Mouse (Mus musculus) midbrain, embryonic 15.5 days (tissue): ENCODE results near the gene Adcy7. TPM values are rescaled to one million over a fixed set of nuclear protein-coding genes. Genes with fewer than 3 reads are reported as not detected.

Source experiments
- ATAC-seq: fragments of 200-750 bp; cut with Nextera tagmentation; replicated peaks from 2 replicates; pipeline ENCODE4 v1.8.0; 2017; ENCODE audit warnings: moderate TSS enrichment
- H3K27ac ChIP-seq: fragments of 300-500 bp; sonication (generic); 2 replicates; pipeline ENCODE4 v1.5.1; 2015; ENCODE audit warnings: mild to moderate bottlenecking, inconsistent platforms
- H3K27me3 ChIP-seq: fragments of 300-500 bp; sonication (generic); replicated peaks from 2 replicates; pipeline ENCODE4 v1.6.1; 2015; ENCODE audit warnings: inconsistent platforms
- H3K36me3 ChIP-seq: fragments of 300-500 bp; sonication (generic); replicated peaks from 2 replicates; pipeline ENCODE4 v1.6.1; 2015; ENCODE audit warnings: inconsistent platforms
- H3K4me1 ChIP-seq: fragments of 300-500 bp; sonication (generic); 2 replicates; pipeline ENCODE4 v1.6.1; 2015; ENCODE audit warnings: inconsistent platforms
- H3K4me2 ChIP-seq: fragments of 300-500 bp; sonication (generic); 2 replicates; pipeline ENCODE4 v1.6.1; 2015; ENCODE audit warnings: inconsistent platforms, mild to moderate bottlenecking, moderate library complexity
- H3K4me3 ChIP-seq: fragments of 300-500 bp; sonication (generic); 2 replicates; pipeline ENCODE4 v1.5.1; 2015; ENCODE audit warnings: mild to moderate bottlenecking, inconsistent platforms
- H3K9ac ChIP-seq: fragments of 300-500 bp; sonication (generic); 2 replicates; pipeline ENCODE4 v1.6.1; 2015; ENCODE audit warnings: mild to moderate bottlenecking, inconsistent platforms
- H3K9me3 ChIP-seq: fragments of 300-500 bp; sonication (generic); 2 replicates; pipeline ENCODE4 v1.6.1; 2016; ENCODE audit warnings: inconsistent platforms
- WGBS: fragments of 180-500 bp; shearing (Covaris S2); methylation state at CpG from one replicate; pipeline ENCODE4 v1.1.7; 2015; ENCODE audit warnings: mixed read lengths; 5-methylcytosine and 5-hydroxymethylcytosine counted together
- polyA plus RNA-seq: library from polyadenylated mRNA; unstranded; fragments of >200 nt; fragmentation: Nextera tagmentation; extraction: Ambion mirVana; gene quantifications from 2 replicates; pipeline ENCODE4 v1.2.1, GENCODE M21; 2015

Gene Adcy7
- polyA plus RNA-seq, 1 experiment from 2014 or later = 4.3 TPM

- no peaks in the 10 kb centered on the region for H3K27me3 ChIP-seq
- no peak overlapping the region for H3K27ac ChIP-seq
- H3K9ac ChIP-seq = no peak overlapping the region
- peaks cover 18% of the 10 kb centered on the region for H3K36me3 ChIP-seq
- no peaks in the 10 kb centered on the region for H3K9me3 ChIP-seq
- no peak overlapping the region for H3K4me2 ChIP-seq
- no peak for ATAC-seq
- 97% methylated on average over 12 of the region's 12 CpGs for WGBS
- no peak overlapping the region for H3K4me3 ChIP-seq
- H3K4me1 ChIP-seq = no peaks in the 10 kb centered on the region
These were observed 54.1 kb downstream of the Adcy7 start for GRCm38 (mm10) chr8:88326328-88326727.

GRCm38 (mm10) chr8:88328689-88329088 lies 56.5 kb downstream of the Adcy7 start:
- no peaks in the 10 kb centered on the region for H3K27me3 ChIP-seq
- H3K9ac ChIP-seq = no peak overlapping the region
- H3K27ac ChIP-seq = no peak overlapping the region
- WGBS = 73% methylated on average over 6 of the region's 6 CpGs
- no peaks in the 10 kb centered on the region for H3K4me1 ChIP-seq
- no peak for ATAC-seq
- no peak overlapping the region for H3K4me3 ChIP-seq
- peaks cover 28% of the 10 kb centered on the region for H3K36me3 ChIP-seq
- H3K4me2 ChIP-seq = no peak overlapping the region
- no peaks in the 10 kb centered on the region for H3K9me3 ChIP-seq

GRCm38 (mm10) chr8:88330816-88331215 lies 58.6 kb downstream of the Adcy7 start:
- Histone ChIP-seq H3K27ac (no peak overlapping the region), H3K36me3 (peaks cover 41% of the 10 kb centered on the region), H3K4me3 (no peak overlapping the region), H3K9me3 (no peaks in the 10 kb centered on the region), H3K4me1 (no peaks in the 10 kb centered on the region), H3K9ac (no peak overlapping the region), H3K27me3 (no peaks in the 10 kb centered on the region), H3K4me2 (no peak overlapping the region)
- ATAC-seq = no peak
- 99% methylated on average over 3 of the region's 3 CpGs for WGBS

DNA sequence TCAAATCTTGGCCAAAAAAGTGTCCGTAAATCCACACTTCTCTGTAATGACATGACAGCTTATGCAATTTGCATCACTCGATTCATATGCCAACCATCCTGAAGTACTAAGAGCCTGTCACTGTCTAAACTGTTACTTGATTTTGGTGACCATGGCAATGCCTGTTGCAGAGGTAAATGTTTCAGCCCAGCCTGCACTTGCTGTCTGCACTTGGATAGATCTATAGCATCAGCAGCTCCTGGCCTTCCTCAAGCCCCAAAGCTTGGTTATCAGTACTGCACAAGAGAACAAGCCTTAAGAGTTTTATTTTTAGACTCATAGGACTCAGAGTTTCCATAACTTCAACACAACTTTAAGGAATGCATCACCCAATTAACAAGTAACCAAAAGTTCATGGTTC lies 62.2 kb downstream of the Adcy7 start:
- 93% methylated on average over 2 of the region's 2 CpGs for WGBS
- Histone ChIP-seq H3K9me3 (no peaks in the 10 kb centered on the region), H3K4me2 (no peak overlapping the region), H3K27ac (no peak overlapping the region), H3K4me3 (no peak overlapping the region), H3K4me1 (no peaks in the 10 kb centered on the region), H3K9ac (no peak overlapping the region), H3K27me3 (no peaks in the 10 kb centered on the region), H3K36me3 (peaks cover 44% of the 10 kb centered on the region)
- no peak for ATAC-seq

- ATAC-seq = no peak
- Histone ChIP-seq H3K4me1 (no peaks in the 10 kb centered on the region), H3K36me3 (peaks cover 44% of the 10 kb centered on the region), H3K27me3 (no peaks in the 10 kb centered on the region), H3K9ac (no peak overlapping the region), H3K9me3 (no peaks in the 10 kb centered on the region), H3K4me2 (no peak overlapping the region), H3K27ac (no peak overlapping the region), H3K4me3 (no peak overlapping the region)
- WGBS = 92% methylated on average over 3 of the region's 3 CpGs
These were observed 62.8 kb downstream of the Adcy7 start for GRCm38 (mm10) chr8:88334975-88335374.

DNA sequence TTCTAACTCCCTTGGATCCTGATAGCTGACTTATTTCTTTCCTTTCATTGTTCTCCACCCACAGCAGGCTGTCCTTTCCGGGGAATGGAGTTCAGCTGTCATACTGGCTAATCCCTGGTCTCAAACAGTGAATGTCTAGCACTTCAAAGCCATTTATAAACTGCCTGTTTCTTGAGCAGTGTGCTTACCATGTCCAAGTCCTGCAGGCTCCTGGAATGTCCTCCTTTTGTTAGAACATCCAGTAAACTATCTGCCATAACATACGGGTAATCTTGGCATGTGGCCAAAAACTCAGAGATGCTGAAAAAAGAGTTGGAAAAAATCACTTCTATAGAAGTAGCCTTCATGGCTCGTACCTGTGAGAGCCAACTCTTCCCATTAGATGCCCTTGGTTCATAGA lies 67.0 kb downstream of the Adcy7 start:
- Histone ChIP-seq H3K9me3 (no peaks in the 10 kb centered on the region), H3K4me1 (no peaks in the 10 kb centered on the region), H3K4me2 (no peak overlapping the region), H3K4me3 (no peak overlapping the region), H3K27me3 (no peaks in the 10 kb centered on the region), H3K9ac (no peak overlapping the region), H3K27ac (no peak overlapping the region), H3K36me3 (peaks cover 58% of the 10 kb centered on the region)
- ATAC-seq = no peak
- WGBS = 44% methylated on average over 3 of the region's 3 CpGs

- Histone ChIP-seq H3K4me3 (no peak overlapping the region), H3K9me3 (no peaks in the 10 kb centered on the region), H3K4me1 (no peaks in the 10 kb centered on the region), H3K36me3 (peaks cover 60% of the 10 kb centered on the region), H3K27me3 (no peaks in the 10 kb centered on the region), H3K9ac (no peak overlapping the region), H3K4me2 (no peak overlapping the region), H3K27ac (no peak overlapping the region)
- 80% methylated on average over 2 of the region's 2 CpGs for WGBS
- no peak for ATAC-seq
These were observed 67.9 kb downstream of the Adcy7 start for GRCm38 (mm10) chr8:88339887-88340695.

DNA sequence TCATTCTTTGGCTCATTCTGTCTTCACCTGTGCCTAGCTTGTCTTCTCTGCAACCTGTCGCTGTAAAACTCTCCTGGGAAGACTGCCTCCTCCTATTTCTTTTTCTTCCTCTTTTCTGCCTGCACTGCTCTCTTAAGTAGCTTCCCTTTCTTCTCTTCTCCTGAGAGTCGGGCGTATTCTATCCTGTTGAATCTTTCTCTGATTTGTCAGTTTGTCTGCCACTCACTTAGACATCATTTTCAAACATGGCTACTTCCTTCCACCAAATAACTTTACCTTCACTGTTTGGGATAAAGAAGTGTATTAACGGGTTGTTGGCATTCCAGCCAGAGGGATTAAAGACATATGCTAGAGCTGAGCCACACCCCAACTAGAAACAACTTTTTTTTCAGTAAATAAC lies 69.8 kb downstream of the Adcy7 start:
- Histone ChIP-seq H3K9me3 (no peaks in the 10 kb centered on the region), H3K27ac (no peak overlapping the region), H3K4me1 (no peaks in the 10 kb centered on the region), H3K36me3 (peaks cover 67% of the 10 kb centered on the region), H3K4me2 (no peak overlapping the region), H3K9ac (no peak overlapping the region), H3K4me3 (no peak overlapping the region), H3K27me3 (no peaks in the 10 kb centered on the region)
- 92% methylated on average over 4 of the region's 4 CpGs for WGBS
- ATAC-seq = no peak

DNA sequence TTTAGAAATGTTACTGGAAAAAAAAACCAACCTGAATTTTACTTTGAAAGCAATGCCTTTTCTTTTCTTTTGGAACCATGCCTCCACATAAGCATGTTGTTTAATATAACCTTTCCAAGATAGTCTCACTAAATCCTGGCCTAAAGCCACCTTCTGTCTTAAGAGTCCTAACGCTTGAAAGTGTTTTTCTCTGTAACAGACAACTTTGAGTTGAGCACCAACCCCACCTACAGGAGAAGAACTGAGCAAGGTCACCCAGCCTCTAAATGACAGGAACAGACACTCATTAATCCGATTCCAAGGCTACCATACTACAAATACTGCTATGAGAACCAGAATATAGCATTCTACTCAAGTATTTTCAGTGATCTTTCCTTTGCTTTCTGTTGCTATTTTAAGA lies 76.8 kb downstream of the Adcy7 start:
- no peak overlapping the region for H3K4me2 ChIP-seq
- ATAC-seq = no peak
- H3K4me3 ChIP-seq = no peak overlapping the region
- no peaks in the 10 kb centered on the region for H3K4me1 ChIP-seq
- WGBS = 84% methylated on average over 2 of the region's 2 CpGs
- no peaks in the 10 kb centered on the region for H3K9me3 ChIP-seq
- H3K27ac ChIP-seq = no peak overlapping the region
- peaks cover 73% of the 10 kb centered on the region for H3K36me3 ChIP-seq
- no peaks in the 10 kb centered on the region for H3K27me3 ChIP-seq
- H3K9ac ChIP-seq = no peak overlapping the region

DNA sequence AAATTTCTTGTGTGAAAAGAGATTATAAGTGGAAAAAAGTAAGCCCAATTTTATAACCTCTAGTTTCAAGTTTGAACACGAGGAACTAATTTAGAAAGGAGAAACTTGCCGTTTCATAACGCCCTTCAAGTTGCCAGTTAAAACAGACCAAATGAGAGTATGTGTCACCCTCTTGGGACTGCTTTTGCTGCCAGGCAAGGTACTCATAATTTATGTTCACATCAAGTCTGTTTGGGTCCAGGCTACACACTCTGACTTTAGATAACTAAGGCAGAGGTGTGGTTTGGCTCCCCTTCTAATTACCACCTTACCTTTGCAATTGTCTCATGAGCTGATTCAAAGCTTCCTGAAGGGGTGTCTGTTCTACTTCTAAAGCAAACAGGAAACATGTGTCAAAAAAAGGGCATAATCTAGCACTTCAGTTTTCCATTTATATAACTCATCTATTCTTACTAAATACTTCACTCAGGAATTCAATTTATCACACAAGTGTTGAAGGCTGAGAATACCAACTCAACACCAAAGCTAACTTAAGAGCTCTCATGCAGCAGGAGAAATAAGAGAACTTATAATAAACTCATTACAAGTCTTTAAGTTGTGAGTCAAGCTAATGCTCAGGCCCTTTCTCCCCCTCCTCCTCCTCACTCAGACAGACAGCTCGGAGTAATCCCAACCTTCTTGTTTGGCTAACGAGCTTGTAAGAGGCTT lies 85.2 kb downstream of the Adcy7 start:
- H3K4me3 ChIP-seq = no peak overlapping the region
- H3K4me2 ChIP-seq = no peak overlapping the region
- peaks cover 17% of the 10 kb centered on the region for H3K4me1 ChIP-seq
- no peaks in the 10 kb centered on the region for H3K9me3 ChIP-seq
- H3K36me3 ChIP-seq = peaks cover 37% of the 10 kb centered on the region
- no peak for ATAC-seq
- no peak overlapping the region for H3K27ac ChIP-seq
- WGBS = 74% methylated on average over 5 of the region's 5 CpGs
- no peak overlapping the region for H3K9ac ChIP-seq
- H3K27me3 ChIP-seq = no peaks in the 10 kb centered on the region

DNA sequence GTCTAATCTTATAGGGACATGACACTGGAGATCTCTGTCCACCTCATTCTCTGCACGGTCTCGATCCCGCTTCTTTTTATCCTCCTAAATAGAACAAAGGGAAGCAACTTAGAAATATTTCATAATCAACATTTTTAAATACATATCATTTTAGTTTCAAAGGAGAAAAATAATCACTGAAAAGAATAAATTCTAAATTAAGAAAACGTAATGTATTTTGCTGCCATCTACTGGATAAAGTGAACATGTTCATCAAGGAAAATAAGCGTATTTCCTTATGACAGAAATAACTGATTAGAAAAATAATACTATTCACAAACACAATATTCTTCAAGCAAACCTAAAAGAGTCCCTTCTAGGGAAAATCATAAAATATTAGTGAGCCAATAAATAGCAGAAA lies 85.7 kb downstream of the Adcy7 start:
- H3K4me1 ChIP-seq = peaks cover 17% of the 10 kb centered on the region
- H3K4me3 ChIP-seq = no peak overlapping the region
- ATAC-seq = no peak
- no peak overlapping the region for H3K9ac ChIP-seq
- peaks cover 37% of the 10 kb centered on the region for H3K36me3 ChIP-seq
- WGBS = 87% methylated on average over 5 of the region's 5 CpGs
- H3K9me3 ChIP-seq = no peaks in the 10 kb centered on the region
- H3K27ac ChIP-seq = no peak overlapping the region
- H3K27me3 ChIP-seq = no peaks in the 10 kb centered on the region
- H3K4me2 ChIP-seq = no peak overlapping the region

GRCm38 (mm10) chr8:88359959-88360358 lies 87.8 kb downstream of the Adcy7 start:
- Histone ChIP-seq H3K36me3 (peaks cover 29% of the 10 kb centered on the region), H3K4me3 (peak overlapping the region; percentile 99), H3K9me3 (no peaks in the 10 kb centered on the region), H3K9ac (no peak overlapping the region), H3K27ac (no peak overlapping the region), H3K4me1 (peaks cover 17% of the 10 kb centered on the region), H3K4me2 (peak overlapping the region; percentile 65; the same call in 1 of the 2 replicates), H3K27me3 (no peaks in the 10 kb centered on the region)
- ATAC-seq = no peak
- WGBS = 92% methylated on average over 2 of the region's 2 CpGs
